Mouse (Mus musculus): ENCODE measurements around the gene Lzts2.

The Lzts2 gene

DNA sequence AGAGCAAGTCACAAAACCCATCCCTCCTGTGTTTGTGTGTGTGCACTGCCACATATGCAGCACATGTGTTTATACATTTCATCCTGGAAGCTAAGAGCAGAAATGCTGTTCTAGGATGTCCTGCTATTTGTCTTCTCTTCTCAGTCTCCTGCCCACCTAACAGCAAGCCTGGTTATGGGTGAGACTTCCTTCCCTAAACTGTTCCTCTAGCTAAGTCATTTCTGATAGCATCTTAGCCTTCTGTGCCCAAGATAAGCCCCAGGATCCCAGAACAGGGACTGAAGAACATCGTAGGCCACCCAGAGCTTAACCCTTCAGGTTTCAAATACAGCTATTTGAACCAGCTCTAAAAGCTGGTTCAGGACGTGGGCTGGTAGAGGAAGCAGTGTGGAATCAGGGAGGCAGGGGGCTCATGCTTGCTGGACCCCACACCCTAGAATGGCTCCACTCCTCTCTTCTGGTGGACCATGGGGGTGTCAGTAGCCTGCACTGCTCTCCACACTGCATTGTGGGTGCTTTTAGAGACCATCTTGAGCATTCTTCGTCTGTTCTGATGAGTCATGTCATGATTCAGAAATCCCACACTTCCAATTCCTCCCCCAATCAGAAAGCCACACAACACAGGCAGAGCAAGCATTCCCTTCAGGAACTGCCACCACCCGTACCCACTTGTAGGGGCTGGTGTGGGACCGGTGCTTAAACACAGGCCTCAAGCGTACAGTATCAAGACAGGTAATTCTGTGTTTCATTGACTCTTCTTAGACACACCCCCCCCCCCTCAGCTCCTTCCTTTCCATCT, 40.9 kb downstream of the Lzts2 start:
- no peak for DNase-seq

DNA sequence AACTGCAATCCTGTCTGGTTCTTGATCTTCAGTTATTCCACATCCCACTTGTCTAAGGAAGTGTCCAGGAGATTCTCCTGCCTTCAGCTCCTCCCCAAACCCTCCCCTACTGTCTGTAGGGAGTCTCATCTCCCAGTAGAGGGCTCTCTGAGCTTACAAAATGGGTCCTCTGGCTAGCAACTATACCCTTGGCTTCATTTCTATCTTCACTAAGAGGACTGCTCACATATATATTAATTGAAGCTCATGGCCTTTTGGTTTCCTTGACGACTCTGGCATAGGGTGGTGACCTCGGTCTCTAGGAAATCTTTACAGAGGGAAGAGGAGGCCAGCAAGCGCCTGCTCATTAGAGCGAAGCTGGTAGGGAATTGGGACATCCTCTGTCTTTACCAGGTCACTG, 42.1 kb downstream of the Lzts2 start:
- DNase-seq = peak; percentile 80

DNA sequence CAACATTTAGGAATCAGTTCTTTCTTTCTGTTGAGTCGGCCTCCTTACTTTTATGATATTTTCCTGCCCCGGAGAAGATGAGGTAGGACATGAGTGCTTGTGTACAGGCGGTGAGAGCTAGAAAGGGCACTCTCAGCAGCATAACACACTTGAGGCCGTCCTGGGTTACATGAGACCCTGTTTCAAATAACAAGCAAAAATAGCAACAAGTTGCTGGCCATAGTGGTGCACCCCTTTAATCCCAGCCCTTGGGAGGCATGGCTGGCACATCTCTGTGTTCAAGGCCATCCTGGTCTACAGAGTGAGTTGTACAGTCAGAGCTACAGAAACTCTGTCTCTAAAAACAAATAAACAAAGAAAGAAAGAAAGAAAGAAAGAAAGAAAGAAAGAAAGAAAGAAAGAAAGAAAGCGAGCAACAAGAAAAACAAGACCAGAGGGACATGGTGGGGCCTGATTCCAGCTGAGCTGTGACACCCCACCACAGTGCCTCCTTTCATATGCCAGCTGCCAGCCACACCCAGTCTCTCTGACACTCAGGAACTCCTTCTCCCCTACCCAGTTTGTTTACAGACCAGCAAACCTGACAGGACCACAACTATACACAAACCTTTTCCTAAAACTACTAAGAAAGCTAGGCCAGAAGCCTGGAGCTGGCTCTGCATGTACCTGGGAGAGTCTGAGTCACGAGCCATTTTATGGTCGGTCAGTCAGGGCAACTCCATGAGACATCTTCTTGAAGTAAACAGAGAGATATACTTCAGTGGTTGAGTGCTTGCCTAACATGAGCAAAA, 42.9 kb downstream of the Lzts2 start:
- DNase-seq = peak; percentile 48

DNA sequence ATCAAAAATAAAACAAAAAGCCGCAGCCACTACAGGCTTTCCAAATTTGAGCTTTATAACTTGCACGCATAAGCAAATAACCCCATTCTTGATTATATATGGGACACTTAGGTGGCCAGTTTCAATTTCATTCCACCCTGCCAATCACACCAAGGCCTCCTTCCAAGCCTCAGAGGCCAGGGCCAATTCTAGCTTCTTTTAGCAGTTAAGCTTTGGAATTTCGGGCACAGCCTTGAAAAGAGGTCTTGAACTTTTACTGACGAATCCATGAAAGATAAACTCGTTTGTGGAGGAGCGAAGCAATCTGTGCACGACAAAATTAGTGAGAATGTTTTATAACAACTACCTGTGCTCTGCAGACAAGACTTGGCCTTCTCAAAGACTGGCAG, 43.5 kb downstream of the Lzts2 start:
- peak; percentile 49 for DNase-seq

DNA sequence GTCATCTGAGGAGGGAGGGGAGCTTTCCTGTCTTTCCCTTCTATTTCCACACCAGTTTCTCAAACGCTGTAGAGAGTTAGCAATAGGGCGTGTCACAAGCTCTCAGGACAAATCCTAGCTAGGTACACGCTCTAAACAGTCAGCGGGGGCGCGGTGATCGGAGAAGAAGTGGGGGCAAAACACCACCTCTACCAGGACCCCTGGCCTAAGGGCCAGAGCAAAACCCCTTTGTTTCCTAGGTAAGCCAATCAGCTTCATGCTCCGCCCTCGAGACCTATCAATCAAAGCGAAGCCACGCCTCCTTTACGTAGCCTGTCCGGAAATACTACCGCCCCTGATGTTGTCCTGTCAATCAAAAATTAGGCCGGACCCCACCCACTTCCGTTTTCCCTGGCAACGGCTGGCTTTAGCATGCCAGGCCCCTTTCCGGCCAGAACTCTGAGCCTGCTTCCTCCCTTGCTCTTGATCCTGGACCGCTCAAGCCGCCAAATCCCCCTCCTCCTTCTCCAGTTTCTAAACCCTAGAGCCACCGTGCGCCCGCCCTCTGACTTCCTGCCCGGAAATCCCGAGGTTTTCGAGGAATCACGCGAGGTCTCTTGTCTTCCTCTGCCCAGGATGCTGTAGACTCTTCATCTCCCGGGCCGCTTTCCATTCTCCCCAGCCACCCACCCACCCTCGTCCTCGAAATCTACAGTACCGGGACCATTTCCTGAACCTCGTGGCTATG, 44.1 kb downstream of the Lzts2 start:
- DNase-seq = peak; percentile 98

DNA sequence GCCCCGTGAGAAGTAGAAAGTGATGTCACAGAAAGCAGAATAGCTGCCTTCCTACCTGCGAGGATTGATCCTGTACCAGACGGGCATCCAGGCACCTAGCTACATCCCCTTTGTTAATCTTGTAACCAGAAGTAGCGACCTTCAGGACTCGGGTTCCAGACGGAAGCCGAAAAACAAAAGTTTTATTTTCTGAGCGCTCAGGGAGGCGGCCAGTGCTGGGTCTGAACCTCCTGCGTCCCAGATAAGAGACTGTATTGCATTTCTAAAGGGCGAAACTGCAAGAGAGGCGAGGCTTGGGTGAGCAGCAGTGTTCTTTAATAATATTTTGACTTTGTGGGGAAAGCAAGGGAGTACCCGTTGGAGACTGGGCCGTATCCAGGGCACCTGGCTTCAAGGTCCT, 44.6 kb downstream of the Lzts2 start:
- no peak for DNase-seq

DNA sequence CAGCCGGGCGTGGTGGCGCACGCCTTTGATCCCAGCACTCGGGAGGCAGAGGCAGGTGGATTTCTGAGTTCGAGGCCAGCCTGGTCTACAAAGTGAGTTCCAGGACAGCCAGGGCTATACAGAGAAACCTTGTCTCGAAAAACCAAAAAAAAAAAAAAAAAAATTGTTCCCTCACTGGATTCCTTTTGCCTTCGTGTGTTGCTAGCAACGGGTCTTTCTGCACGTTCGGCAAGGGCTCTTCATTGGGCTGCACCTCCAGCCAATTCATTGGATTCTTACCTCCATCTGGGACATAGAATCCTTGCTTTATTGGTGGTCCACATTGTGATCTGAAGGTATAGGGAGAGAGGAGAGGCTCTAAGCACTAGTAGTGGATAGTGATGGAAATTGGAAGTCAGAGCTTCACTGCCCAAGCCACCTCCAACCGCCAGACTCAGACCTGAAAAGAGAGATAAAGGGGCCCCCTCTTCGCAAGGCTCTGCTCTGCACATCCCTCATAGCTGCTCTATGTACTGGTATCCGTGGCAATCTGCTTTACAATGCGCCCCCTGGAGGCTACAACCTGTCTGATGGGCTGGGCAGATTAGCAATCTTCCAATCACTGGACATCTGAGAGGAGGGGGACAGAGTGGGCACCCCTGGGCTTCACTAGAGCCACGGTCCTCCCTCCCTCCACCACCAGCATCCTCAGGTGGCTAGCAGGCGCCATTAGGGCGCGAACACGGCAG, 49.5 kb downstream of the Lzts2 start:
- peak; percentile 55 for DNase-seq

DNA sequence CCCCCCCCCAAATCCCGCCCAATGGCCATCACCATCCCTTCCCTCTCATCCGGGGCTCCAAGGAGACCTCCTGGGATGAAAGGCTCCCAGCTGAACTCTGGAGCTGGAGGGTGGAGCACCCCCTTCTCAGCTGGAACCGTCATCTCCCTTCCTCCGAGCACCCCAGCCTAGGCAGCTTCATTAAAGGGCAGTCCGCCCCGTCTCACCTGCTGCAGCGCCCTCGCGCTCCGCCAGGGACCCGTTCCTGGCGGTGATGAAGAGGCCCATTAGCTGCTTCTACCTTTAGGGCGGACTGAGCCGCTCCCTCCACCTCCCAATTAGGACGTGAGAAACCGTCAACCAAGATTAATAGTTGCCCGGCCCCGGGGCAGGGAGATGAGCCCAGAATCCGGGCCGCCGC, 51.0 kb downstream of the Lzts2 start:
- no peak for DNase-seq

DNA sequence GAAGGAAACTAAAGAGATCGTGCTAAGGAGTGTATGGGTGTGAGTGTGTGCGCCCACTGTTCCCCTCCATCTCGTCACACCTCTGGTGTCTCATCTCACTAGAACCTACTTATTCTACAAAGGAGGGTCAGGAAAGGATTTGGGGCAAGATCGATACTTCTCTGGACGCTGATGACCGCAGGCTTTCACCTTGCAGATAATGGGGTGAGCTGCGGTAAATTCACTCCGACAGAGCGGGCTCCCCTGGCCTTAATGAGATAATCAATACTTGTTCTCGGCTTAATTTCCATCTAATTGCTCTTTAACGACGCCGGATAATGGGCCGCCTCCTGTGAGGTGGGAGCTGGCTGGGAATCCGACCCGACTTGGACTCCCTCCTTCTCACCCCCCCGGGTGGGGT, 53.0 kb downstream of the Lzts2 start:
- no peak for DNase-seq

DNA sequence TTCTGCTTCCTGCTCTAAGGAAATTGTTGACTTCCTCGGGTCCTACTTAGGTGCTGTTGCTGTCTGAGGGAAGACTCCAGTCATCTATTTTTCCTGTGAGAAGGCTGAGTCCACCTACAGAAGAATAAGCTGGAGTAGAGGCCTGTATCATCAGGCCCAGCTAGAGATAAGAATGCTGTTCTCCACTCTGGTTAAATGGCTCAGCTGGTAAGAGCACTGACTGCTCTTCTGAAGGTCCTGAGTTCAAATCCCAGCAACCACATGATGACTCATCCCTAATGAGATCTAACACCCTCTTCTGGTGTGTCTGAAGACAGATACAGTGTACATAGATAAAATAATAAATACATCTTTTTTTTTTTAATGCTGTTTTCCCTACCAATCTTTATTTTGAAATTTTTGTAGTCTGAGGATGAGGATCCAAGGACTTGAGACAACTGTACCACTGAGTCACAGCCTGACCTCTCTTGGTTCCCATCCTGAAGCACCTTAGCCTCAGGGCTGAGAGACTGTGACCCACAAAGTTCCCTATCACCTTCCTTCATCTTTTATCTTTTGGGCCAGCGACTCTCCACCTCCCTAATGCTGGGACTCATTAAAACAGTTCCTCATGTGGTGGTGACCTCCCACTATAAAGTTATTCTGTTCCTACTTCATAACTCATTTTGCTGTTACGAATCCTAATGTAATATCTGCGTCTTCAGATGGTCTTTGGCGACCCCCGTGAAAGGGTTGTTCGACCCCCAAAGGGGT, 53.7 kb downstream of the Lzts2 start:
- DNase-seq = no peak

DNA sequence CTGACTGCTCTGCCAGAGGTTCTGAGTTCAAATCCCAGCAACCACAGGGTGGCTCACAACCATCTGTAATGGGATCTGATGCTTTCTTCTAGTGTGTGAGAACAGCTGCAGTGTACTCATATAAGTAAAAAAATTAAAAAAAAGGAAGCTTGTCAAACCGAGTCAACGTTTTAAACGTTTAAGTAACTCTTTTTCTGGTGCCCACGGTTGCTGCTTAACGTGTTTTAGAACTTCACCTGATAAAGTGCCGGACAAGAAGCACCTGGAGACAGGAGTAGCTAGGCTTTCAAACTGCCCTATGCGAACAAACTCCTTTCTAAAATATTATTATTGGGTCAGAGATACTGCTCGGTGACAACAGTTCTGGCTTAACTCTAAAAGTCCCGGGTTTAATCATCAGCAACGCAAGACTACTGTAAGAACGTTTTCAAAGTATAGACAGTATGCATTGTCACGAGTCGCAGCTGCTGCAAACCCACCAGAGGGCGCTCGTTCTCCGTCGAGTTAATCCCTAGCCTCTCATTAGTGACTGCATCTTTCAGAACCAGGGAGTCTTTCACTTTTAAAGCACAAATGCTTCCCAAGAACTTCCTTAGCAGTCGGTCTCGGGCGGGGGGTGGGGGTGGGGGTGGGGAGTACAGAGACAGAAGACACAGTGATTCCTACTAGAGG, 59.8 kb downstream of the Lzts2 start:
- peak; percentile 93 for DNase-seq

DNA sequence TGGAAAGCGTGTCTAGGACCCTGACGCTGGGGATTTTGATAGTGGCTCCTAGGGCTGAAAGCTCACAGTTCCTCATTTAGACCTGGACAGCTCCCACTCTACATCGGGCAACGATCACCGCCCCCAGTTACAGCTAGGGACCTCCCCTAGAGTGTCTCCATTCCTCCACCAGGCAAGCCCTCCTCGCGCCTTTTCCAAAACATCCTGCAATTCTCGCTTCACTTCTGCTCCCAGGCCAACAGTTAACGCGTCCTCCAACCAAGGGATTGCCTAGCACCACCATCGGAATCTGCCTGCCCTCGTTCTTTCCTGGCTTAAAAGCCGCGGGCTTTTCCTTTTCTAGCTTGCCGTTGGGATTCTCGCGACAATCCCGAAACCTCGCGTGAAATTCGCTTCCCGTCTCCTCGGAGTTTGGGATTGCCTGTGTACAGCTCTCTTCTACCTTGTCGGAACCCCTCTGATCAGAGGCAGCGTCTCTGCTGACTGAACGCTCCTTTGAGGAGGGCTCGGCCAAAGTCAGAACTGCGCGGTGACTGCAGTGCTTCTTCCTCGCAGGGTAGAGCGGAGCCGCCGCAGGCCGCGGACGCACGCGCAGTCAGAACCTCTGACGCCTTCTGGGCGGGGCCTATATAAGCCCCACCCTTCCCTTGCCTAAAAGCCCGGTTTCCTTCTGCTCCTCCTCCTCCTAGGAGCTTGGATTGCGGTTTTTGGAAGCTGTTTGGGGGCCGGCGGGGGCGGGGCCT, 60.5 kb downstream of the Lzts2 start, which contains the start of gene Kazald1:
Kazald1 (plus strand) TSS at position 662 of the 743 bp plus-strand sequence.
- peak; percentile 95 for DNase-seq

DNA sequence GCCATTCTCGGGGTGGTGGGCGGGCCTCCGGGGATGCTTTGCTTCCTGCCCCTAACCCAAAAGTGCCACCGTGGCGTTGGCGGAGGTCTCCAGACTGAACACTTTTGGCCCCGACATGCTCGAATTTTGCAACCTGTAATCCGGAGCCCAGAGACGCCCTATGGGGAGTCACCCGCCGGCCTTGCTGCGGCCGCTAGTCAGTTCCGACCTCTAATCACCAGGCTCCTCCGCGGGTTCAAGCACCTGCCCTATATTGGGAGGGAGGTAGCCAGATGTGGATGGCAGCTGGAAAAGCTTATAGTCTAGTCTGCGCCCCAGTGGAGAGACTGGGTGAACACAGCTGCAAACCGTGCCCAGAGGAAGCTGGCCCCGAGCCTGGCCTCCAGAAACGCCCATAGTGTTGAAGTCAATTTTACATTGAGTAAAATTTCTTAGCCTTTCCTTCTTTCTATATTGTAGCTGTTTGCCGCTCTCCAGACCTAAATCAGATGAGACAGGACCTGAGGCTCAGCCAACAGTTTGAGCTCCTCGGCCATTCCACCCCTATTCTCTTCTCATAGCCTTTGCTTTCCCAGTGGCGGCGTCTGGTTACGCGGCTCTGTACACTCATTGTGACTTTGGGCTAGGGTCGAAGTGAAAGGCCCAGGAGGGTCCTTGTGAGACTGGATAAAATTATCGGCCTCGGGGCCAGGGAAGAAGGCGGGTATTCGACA, 61.3 kb downstream of the Lzts2 start:
- DNase-seq = no peak

DNA sequence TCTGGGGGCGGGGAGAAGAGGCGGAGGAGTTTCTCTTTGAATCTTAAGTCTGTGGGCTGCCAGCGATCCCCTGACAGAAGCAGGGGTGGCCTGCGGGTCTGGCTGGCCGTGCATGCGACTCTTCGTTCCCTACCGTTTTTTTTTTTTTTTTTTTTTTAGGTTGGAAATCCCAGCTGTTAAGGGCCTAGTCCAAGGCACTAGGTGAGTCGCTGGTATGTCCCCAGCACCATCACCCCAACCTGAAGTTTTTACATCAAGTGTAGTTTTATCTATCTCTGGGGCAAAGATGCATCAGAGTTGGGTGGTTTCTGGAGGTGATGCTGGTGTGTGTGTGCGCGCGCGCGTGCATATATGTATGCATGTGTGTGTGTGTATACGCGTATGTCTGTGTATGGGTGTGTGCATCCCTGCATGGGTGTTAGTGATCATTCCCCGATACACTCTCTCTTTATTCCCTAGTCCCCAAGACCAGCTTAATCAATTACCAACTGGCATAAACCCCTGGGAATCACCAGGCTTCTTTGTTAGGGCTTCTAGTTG, 61.9 kb downstream of the Lzts2 start:
- peak; percentile 64 for DNase-seq
